ENCODE assay signal across 24 mouse cellular contexts in the genomic region with DNA sequence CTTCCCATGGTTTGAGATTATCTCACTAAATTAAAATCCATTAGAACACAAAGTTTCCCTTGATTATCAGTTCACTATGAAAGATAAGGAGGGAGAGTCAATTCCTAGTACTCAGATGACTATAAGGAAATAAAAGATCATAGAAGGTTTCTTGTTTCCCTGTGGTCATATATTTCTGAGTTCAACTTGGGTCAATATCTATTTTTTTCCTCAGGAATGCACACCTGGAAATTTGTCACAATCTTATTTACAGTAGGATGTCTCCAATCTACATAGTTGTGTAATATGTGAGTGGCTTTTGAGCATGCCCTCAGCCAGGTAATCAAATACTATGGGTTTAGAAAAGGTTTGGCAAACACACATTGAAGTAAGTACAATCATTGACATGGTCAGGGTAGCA.
DNase-seq lines count a peak whose midpoint lies in the region; ATAC-seq and TF ChIP-seq lines count a peak whose summit lies in the region.
"Had no signal": no experiment of that assay in that cellular context is flagged by ENCODE, and none has a peak within 500 bp of the region (broad histone marks: within the 10 kb centered on the region; RNA-seq: fewer than 3 reads in every experiment).

No protein-coding gene starts in this region.

- H3K27me3 ChIP-seq in intestine, embryonic 16.5 days (replicated peaks; ENCODE audit: control insufficient read depth, insufficient read depth, low read length) = no peaks in the 10 kb centered on the region
- H3K27me3 ChIP-seq in small intestine, adult 2 months (ENCODE audit: control insufficient read depth, insufficient read depth, low read length) = no peaks in the 10 kb centered on the region
- H3K27me3 ChIP-seq in forebrain, embryonic 13.5 days = no peaks in the 10 kb centered on the region
- H3K27me3 ChIP-seq: embryonic facial prominence, embryonic 13.5 days; embryonic facial prominence, embryonic 15.5 days; forebrain, embryonic 12.5 days; forebrain, embryonic 15.5 days had no signal

- H3K36me3 ChIP-seq in intestine, embryonic 16.5 days (ENCODE audit: control insufficient read depth, insufficient read depth, low read length) = no peaks in the 10 kb centered on the region
- no peaks in the 10 kb centered on the region for H3K36me3 ChIP-seq in small intestine, adult 2 months (ENCODE audit: control insufficient read depth, insufficient read depth, low read length)
- H3K36me3 ChIP-seq in forebrain, embryonic 13.5 days (ENCODE audit: poor library complexity, severe bottlenecking) = no peaks in the 10 kb centered on the region
- H3K36me3 ChIP-seq: embryonic facial prominence, embryonic 13.5 days; embryonic facial prominence, embryonic 15.5 days; forebrain, embryonic 10.5 days; forebrain, embryonic 12.5 days; forebrain, embryonic 15.5 days had no signal

- H3K27ac ChIP-seq in intestine, embryonic 16.5 days (ENCODE audit: low read length) = no peak overlapping the region
- H3K27ac ChIP-seq in small intestine, adult 2 months (ENCODE audit: insufficient read depth, low read depth, low read length) = peak overlapping the region; percentile 71
- no peak overlapping the region for H3K27ac ChIP-seq in forebrain, embryonic 13.5 days
- H3K27ac ChIP-seq: embryonic facial prominence, embryonic 13.5 days; embryonic facial prominence, embryonic 15.5 days; forebrain, embryonic 10.5 days; forebrain, embryonic 12.5 days; forebrain, embryonic 15.5 days had no signal

- H3K4me3 ChIP-seq in intestine, embryonic 16.5 days (ENCODE audit: low read length) = no peak overlapping the region
- H3K4me3 ChIP-seq in small intestine, adult 2 months (ENCODE audit: low read depth, low read length) = no peak overlapping the region
- H3K4me3 ChIP-seq in forebrain, embryonic 13.5 days = no peak overlapping the region
- H3K4me3 ChIP-seq: embryonic facial prominence, embryonic 13.5 days; embryonic facial prominence, embryonic 15.5 days; erythroblast, embryonic 14.5 days; forebrain, embryonic 10.5 days; forebrain, embryonic 12.5 days; forebrain, embryonic 15.5 days had no signal

- H3K9me3 ChIP-seq in intestine, embryonic 16.5 days (ENCODE audit: control insufficient read depth, low read length) = no peaks in the 10 kb centered on the region
- no peaks in the 10 kb centered on the region for H3K9me3 ChIP-seq in forebrain, embryonic 13.5 days (replicated peaks)
- H3K9me3 ChIP-seq: embryonic facial prominence, embryonic 13.5 days; embryonic facial prominence, embryonic 15.5 days; forebrain, embryonic 10.5 days; forebrain, embryonic 12.5 days; forebrain, embryonic 15.5 days had no signal

- peak; percentile 21 for DNase-seq in lung, postnatal 36 days
- DNase-seq in lung, postnatal 14 days = no peak
- DNase-seq in adrenal gland, postnatal 4 days (ENCODE audit: low spot score in 2 of 2) = no peak
- DNase-seq: adrenal gland, adult 2 months; adrenal gland, postnatal 10 days; adrenal gland, postnatal 25 days; cerebellum, adult 11 months; cerebellum, adult 18-20 months; cerebellum, adult 8-10 months; cerebellum, adult 9-11 months; cerebellum, postnatal 14 days; cerebellum, postnatal 36 days; embryo, embryonic 11 days; forebrain, postnatal 0 days had no signal

- TF ChIP-seq CTCF in small intestine, adult 2 months (IDR thresholded peaks at IDR 0.05; ENCODE audit: extremely low read depth, insufficient read length, insufficient replicate concordance, low read depth, low read length) = no peak

- peak; percentile 56 for ATAC-seq in intestine, embryonic 16.5 days
- ATAC-seq in forebrain, embryonic 13.5 days = no peak
- ATAC-seq in cerebellum, adult (ENCODE audit: insufficient number of reproducible peaks, low FRiP score, low TSS enrichment) = no peak
- ATAC-seq: forebrain, embryonic 15.5 days; forebrain, postnatal 0 days had no signal

- no peak for TF ChIP-seq POLR2A in small intestine, adult 2 months (IDR thresholded peaks at IDR 0.05; ENCODE audit: low read depth, low read length)

- H3K9ac ChIP-seq in intestine, embryonic 16.5 days (ENCODE audit: low read depth, low read length) = no peak overlapping the region
- no peak overlapping the region for H3K9ac ChIP-seq in forebrain, embryonic 13.5 days
- H3K9ac ChIP-seq: embryonic facial prominence, embryonic 13.5 days; embryonic facial prominence, embryonic 15.5 days; forebrain, embryonic 12.5 days; forebrain, embryonic 15.5 days; forebrain, postnatal 0 days had no signal

- no peaks in the 10 kb centered on the region for H3K4me1 ChIP-seq in intestine, embryonic 16.5 days (ENCODE audit: control insufficient read depth, insufficient read depth, low read length)
- no peaks in the 10 kb centered on the region for H3K4me1 ChIP-seq in small intestine, adult 2 months (ENCODE audit: control insufficient read depth, insufficient read depth, insufficient read length, low read length)
- peaks cover 5% of the 10 kb centered on the region for H3K4me1 ChIP-seq in forebrain, embryonic 13.5 days
- H3K4me1 ChIP-seq: embryonic facial prominence, embryonic 13.5 days; embryonic facial prominence, embryonic 15.5 days; forebrain, embryonic 15.5 days had no signal

- H3K4me2 ChIP-seq in intestine, embryonic 16.5 days (ENCODE audit: low read depth, low read length) = no peak overlapping the region
- H3K4me2 ChIP-seq in forebrain, embryonic 13.5 days = no peak overlapping the region
- H3K4me2 ChIP-seq: embryonic facial prominence, embryonic 13.5 days; embryonic facial prominence, embryonic 15.5 days; forebrain, embryonic 12.5 days; forebrain, embryonic 15.5 days had no signal
